Mouse (Mus musculus) heart, embryonic 10.5 days (tissue): ENCODE results near the gene Brix1. TPM values are rescaled to one million over a fixed set of nuclear protein-coding genes. Genes with fewer than 3 reads are reported as not detected.

Experiments
- DNase-seq: peaks from one replicate; pipeline ENCODE4 v3.0.0-alpha.2; 2017; ENCODE audit warnings: low spot score
- H3K27ac ChIP-seq: fragments of 300-500 bp; sonication (generic); 2 replicates; pipeline ENCODE4 v1.5.1; 2016; ENCODE audit warnings: mild to moderate bottlenecking
- H3K27me3 ChIP-seq: fragments of 300-500 bp; sonication (generic); 2 replicates; pipeline ENCODE4 v1.6.1; 2016; ENCODE audit warnings: mild to moderate bottlenecking; ENCODE audit not compliant: poor library complexity, insufficient read depth, severe bottlenecking
- H3K36me3 ChIP-seq: fragments of 300-500 bp; sonication (generic); 2 replicates; pipeline ENCODE4 v1.6.1; 2016; ENCODE audit warnings: mild to moderate bottlenecking, moderate library complexity
- H3K4me1 ChIP-seq: fragments of 300-500 bp; sonication (generic); 2 replicates; pipeline ENCODE4 v1.6.1; 2016; ENCODE audit warnings: mild to moderate bottlenecking
- H3K4me3 ChIP-seq: fragments of 300-500 bp; sonication (generic); 2 replicates; pipeline ENCODE4 v1.5.1; 2016; ENCODE audit warnings: mild to moderate bottlenecking, moderate library complexity
- H3K9me3 ChIP-seq: fragments of 300-500 bp; sonication (generic); 2 replicates; pipeline ENCODE4 v1.6.1; 2016; ENCODE audit warnings: mild to moderate bottlenecking, moderate library complexity
- WGBS: fragments of 180-500 bp; shearing (Covaris S2); methylation state at CpG from one replicate; pipeline ENCODE4 v1.1.7; 2016; 5-methylcytosine and 5-hydroxymethylcytosine counted together
- polyA plus RNA-seq: library from polyadenylated mRNA; unstranded; fragments of >200 nt; fragmentation: Nextera tagmentation; extraction: Ambion mirVana; gene quantifications from 2 replicates; pipeline ENCODE4 v1.2.1, GENCODE M21; 2016

Gene Brix1
- polyA plus RNA-seq, 1 experiment from 2014 or later, result 127 TPM

DNA sequence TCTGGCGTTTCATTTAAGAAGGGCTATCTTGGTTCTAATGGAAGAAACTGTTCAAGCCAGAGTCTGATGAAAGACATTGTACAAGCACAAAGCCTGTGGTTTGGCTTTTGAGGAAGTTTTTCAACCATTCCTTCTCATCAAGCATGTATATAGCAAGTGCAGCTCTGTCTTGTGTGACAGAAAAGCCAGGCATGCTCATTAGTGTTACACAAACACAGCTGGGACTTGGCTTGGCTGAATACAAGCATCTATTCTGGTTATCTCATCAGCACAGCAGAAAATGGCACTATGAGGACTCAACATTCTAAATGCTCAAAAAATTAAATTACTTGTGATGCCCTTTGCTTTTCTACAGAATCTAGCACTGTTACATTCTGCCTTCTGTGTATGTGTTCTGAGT, 48.9 kb downstream of the Brix1 start:
- no peaks in the 10 kb centered on the region for H3K27me3 ChIP-seq
- H3K9me3 ChIP-seq, result no peaks in the 10 kb centered on the region
- no peaks in the 10 kb centered on the region for H3K4me1 ChIP-seq
- no peak overlapping the region for H3K27ac ChIP-seq
- no peak overlapping the region for H3K4me3 ChIP-seq
- DNase-seq, result no peak
- 86% methylated on average over 1 of the region's 1 CpGs for WGBS
- H3K36me3 ChIP-seq, result no peaks in the 10 kb centered on the region; the same call in 1 of the 2 replicates

DNA sequence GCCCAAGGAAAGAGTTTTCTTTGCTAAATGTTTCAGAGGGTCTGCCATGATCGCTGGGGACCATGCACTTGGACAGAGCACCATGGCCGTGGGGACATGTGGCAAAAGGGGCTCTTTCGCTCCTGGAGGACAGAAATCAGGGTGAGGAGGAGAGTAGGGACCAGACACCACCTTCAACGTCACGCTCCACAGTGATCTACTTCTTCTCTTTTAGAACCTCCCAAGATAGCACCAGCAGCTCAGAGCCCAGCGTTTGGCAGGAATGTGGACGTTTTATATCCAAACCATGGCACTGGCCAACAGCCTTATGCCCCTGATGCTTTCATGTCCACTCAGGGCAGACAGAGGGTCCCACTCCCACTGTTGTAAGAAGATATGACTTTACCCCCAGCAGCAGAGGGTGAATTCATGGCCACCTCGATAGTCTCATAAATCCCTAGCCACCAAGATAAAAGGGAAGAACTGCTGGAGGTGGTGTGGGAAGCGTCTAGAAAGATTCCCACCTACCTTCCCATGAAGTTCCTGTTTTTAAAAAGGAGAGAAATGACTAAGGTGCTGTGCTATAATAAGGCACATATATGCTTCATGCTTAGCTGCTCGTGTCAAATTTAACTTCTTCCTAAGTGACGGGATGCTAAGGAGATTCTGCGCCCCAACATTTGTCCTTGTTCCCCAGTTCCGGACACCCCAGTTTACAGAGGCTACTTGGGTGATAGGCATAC, 59.0 kb downstream of the Brix1 start:
- Histone ChIP-seq H3K4me3 (no peak overlapping the region), H3K27me3 (no peaks in the 10 kb centered on the region), H3K36me3 (no peaks in the 10 kb centered on the region), H3K9me3 (no peaks in the 10 kb centered on the region), H3K27ac (no peak overlapping the region), H3K4me1 (no peaks in the 10 kb centered on the region)
- 85% methylated on average over 13 of the region's 13 CpGs for WGBS
- DNase-seq, result peak; percentile 27

DNA sequence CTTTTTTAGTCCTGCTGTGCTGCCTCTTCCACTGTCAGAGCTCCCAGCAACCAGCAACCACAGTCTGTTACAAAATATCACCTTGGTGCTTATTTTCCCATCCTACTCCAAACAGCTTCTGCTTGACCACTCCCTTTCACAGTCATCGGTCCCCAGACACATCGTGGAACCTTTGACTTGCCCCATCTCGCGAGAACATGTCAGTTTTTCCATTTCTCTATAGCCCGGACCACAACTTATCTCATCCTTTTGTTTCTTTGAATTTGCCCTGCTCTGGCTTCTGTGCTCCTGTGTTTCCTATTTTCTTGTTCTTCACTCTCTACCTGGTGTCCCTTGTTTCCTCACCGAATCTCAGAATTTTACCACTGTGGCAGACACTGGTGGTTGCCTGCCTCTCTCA, 59.6 kb downstream of the Brix1 start:
- Histone ChIP-seq H3K4me3 (no peak overlapping the region), H3K36me3 (no peaks in the 10 kb centered on the region), H3K9me3 (no peaks in the 10 kb centered on the region), H3K27me3 (no peaks in the 10 kb centered on the region), H3K27ac (no peak overlapping the region), H3K4me1 (no peaks in the 10 kb centered on the region)
- DNase-seq, result no peak
- WGBS, result 78% methylated on average over 6 of the region's 6 CpGs

Other genes with a start within 250 kb of the Brix1 start
- not detected in 2 replicates for gene Gm21973, start 160.6 kb downstream of the Brix1 start, polyA plus RNA-seq
- 0.40 TPM in 1 of 2 replicates, not detected in the other for gene Agxt2, start 127.4 kb downstream of the Brix1 start, polyA plus RNA-seq
- gene Dnajc21, start 15.4 kb downstream of the Brix1 start, polyA plus RNA-seq, result 9.0 and 9.8 TPM in 2 replicates
- 29.1 and 35.8 TPM in 2 replicates for gene Rad1, start 71 bp upstream of the Brix1 start, polyA plus RNA-seq
- gene Ttc23l, start 72.7 kb upstream of the Brix1 start, polyA plus RNA-seq, result not detected in 2 replicates
- gene Rai14, start 228.7 kb upstream of the Brix1 start, polyA plus RNA-seq, result 24.9 and 34.4 TPM in 2 replicates